Mouse (Mus musculus) heart, embryonic 11.5 days (tissue): ENCODE measurements around the gene Lat. TPM values are rescaled to one million over a fixed set of nuclear protein-coding genes. Genes with fewer than 3 reads are reported as not detected.

Experiments used
- ATAC-seq: fragments of 200-750 bp; cut with Nextera tagmentation; replicated peaks from 2 replicates; pipeline ENCODE4 v1.8.0; 2017; ENCODE audit warnings: moderate library complexity; ENCODE audit not compliant: insufficient number of reproducible peaks, low FRiP score, low TSS enrichment
- H3K27ac ChIP-seq: fragments of 300-500 bp; sonication (generic); 2 replicates; pipeline ENCODE4 v1.5.1; 2014; ENCODE audit warnings: mild to moderate bottlenecking, low read depth, low read length
- H3K27me3 ChIP-seq: fragments of 300-500 bp; sonication (generic); 2 replicates; pipeline ENCODE4 v1.6.1; 2014; ENCODE audit warnings: mild to moderate bottlenecking, low read length, mixed read lengths; ENCODE audit not compliant: control insufficient read depth, insufficient read depth
- H3K36me3 ChIP-seq: fragments of 300-500 bp; sonication (generic); 2 replicates; pipeline ENCODE4 v1.6.1; 2014; ENCODE audit warnings: mild to moderate bottlenecking, low read length, moderate library complexity, mixed read lengths; ENCODE audit not compliant: control insufficient read depth, insufficient read depth
- H3K4me1 ChIP-seq: fragments of 300-500 bp; sonication (generic); 2 replicates; pipeline ENCODE4 v1.6.1; 2014; ENCODE audit warnings: low read length; ENCODE audit not compliant: control insufficient read depth, insufficient read depth
- H3K4me2 ChIP-seq: fragments of 300-500 bp; sonication (generic); 2 replicates; pipeline ENCODE4 v1.6.1; 2014; ENCODE audit warnings: mild to moderate bottlenecking, moderate library complexity
- H3K4me3 ChIP-seq: fragments of 300-500 bp; sonication (generic); 2 replicates; pipeline ENCODE4 v1.5.1; 2014; ENCODE audit warnings: low read depth, low read length
- H3K9ac ChIP-seq: fragments of 300-500 bp; sonication (generic); 2 replicates; pipeline ENCODE4 v1.6.1; 2014; ENCODE audit warnings: mild to moderate bottlenecking, low read depth, low read length, moderate library complexity
- H3K9me3 ChIP-seq: fragments of 300-500 bp; sonication (generic); replicated peaks from 2 replicates; pipeline ENCODE4 v1.6.1; 2016; ENCODE audit warnings: low read length; ENCODE audit not compliant: control insufficient read depth
- WGBS: fragments of 180-500 bp; shearing (Covaris S2); extraction: QIAGEN DNeasy Blood & Tissue Kit; methylation state at CpG from one replicate; pipeline ENCODE4 v1.1.7; 2014; ENCODE audit not compliant: insufficient replicate concordance; 5-methylcytosine and 5-hydroxymethylcytosine counted together
- polyA plus RNA-seq: library from polyadenylated mRNA; unstranded; fragments of >200 nt; fragmentation: Nextera tagmentation; extraction: Ambion mirVana; gene quantifications from 2 replicates; pipeline ENCODE4 v1.2.1, GENCODE M21; 2014

Gene Lat
- polyA plus RNA-seq, 1 experiment from 2014 or later: 5.1 TPM

DNA sequence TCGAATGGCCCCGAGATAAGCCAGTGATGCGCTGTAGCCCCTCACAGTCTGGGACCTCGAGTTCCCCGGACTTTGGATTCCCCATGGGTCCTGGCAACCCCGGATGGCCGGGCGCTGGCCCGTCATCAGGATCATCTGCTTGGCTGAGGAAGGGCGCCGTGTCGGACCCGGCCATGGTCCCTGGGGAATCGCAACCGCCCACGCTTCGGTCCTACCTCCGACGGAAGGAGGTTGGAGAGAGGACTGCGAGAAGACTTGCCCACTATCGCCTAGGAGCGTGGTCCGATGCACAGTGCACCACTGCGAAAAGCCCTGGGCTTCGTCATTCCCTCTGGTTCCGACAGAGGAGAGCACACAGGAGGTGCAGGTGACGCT lies 7.5 kb upstream of the Lat start:
- no peaks in the 10 kb centered on the region for H3K9me3 ChIP-seq
- H3K27me3 ChIP-seq: no peaks in the 10 kb centered on the region
- H3K4me3 ChIP-seq: peak overlapping the region; percentile 94
- H3K4me1 ChIP-seq: peaks cover 9% of the 10 kb centered on the region
- peak; percentile 52 for ATAC-seq
- WGBS: under 1% methylated on average over 27 of the region's 27 CpGs
- peaks cover 6% of the 10 kb centered on the region; the same call in 1 of the 2 replicates for H3K36me3 ChIP-seq
- H3K9ac ChIP-seq: peak overlapping the region; percentile 91
- H3K27ac ChIP-seq: no peak overlapping the region
- H3K4me2 ChIP-seq: peak overlapping the region; percentile 95

DNA sequence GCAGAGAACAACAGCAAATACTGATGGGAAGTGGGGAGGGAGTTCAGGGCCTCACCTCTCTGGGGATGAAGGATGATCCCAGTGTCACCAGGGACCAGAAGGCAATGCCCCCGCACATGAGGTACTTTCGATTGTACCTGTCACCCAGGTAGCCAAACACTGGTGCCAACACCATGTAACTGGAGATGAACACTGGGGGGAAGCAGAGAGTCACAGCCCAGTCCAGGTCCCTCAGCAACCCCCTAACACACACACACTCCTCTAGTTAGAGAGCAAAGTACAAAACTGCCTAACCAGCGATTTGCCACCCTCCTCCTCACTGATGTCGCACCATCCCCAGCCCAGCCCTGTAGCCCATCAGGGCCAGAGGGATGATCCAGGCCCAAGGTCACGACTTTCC lies 5.6 kb upstream of the Lat start:
- Histone ChIP-seq H3K4me1 (peaks cover 9% of the 10 kb centered on the region), H3K9me3 (no peaks in the 10 kb centered on the region), H3K36me3 (peaks cover 10% of the 10 kb centered on the region; the same call in 1 of the 2 replicates), H3K27ac (no peak overlapping the region), H3K9ac (no peak overlapping the region), H3K27me3 (no peaks in the 10 kb centered on the region), H3K4me2 (no peak overlapping the region), H3K4me3 (no peak overlapping the region)
- 71% methylated on average over 5 of the region's 5 CpGs for WGBS
- ATAC-seq: no peak

DNA sequence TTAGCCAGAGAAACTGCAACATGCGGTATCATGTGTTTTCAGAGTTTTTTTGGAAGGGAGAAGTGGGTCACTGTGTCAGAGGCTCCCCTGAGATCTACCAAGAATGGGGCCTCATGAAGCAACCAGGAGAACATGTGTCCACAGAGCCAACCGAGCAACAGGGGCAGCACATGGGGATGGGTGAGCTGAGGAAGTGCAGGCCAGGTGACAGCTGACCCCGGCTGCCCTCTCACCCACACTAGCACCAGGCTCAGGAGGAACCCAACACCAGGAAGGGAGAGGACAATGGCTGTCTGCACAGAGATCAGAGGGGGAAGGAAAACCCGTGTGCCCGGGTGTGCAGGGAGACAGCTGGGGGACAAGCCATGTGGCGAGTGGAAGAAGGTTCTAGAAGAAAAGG lies 5.2 kb upstream of the Lat start:
- WGBS: 77% methylated on average over 6 of the region's 6 CpGs
- no peak overlapping the region for H3K9ac ChIP-seq
- no peaks in the 10 kb centered on the region for H3K27me3 ChIP-seq
- H3K4me3 ChIP-seq: no peak overlapping the region
- H3K4me2 ChIP-seq: no peak overlapping the region
- no peak overlapping the region for H3K27ac ChIP-seq
- peaks cover 15% of the 10 kb centered on the region; the same call in 1 of the 2 replicates for H3K36me3 ChIP-seq
- H3K4me1 ChIP-seq: peaks cover 9% of the 10 kb centered on the region
- H3K9me3 ChIP-seq: no peaks in the 10 kb centered on the region
- ATAC-seq: no peak

DNA sequence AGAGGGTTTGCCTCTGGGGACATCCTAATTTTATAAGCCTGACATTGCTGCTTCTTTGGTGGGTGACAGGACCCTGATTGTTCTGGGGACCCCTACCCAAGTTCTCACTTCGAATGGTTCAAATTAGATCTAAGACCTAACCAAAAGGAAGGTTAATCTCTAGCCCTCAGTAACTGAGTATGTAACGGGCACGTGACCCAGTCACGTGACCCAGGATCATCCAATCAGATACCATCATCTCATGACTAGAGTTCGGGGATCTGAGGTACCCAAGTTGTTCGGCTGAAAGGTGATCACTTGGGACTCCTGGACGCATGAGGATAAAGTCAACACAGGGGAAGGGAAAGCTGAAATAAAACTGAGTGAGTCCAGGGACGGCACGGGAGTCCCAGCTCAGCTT lies 3.6 kb upstream of the Lat start:
- H3K36me3 ChIP-seq: peaks cover 15% of the 10 kb centered on the region; the same call in 1 of the 2 replicates
- no peak overlapping the region for H3K9ac ChIP-seq
- H3K4me1 ChIP-seq: peaks cover 8% of the 10 kb centered on the region
- no peaks in the 10 kb centered on the region for H3K27me3 ChIP-seq
- H3K9me3 ChIP-seq: no peaks in the 10 kb centered on the region
- no peak overlapping the region for H3K4me2 ChIP-seq
- WGBS: 81% methylated on average over 9 of the region's 9 CpGs
- ATAC-seq: no peak
- H3K4me3 ChIP-seq: no peak overlapping the region
- H3K27ac ChIP-seq: no peak overlapping the region

DNA sequence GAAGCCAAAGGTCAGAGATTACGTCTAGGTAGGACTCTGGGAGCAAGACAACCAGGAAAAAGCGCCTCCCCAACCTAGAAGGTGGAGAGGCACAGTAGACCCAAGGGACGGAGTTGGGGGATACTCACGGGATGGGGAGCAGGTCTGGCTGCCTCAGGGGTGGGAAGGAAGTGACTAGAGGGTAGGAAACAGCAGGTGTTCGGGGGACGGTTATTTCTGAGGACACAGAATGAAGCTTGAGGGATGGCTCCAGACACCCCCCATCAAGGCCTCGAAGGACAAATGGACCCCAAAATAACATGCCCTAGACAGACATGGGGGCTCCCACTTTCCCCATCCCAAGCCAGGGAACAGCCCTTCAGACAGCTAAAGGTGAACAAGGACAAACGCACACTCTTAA lies 1.0 kb downstream of the Lat start:
- H3K27ac ChIP-seq: no peak overlapping the region
- H3K27me3 ChIP-seq: no peaks in the 10 kb centered on the region
- no peak overlapping the region for H3K4me2 ChIP-seq
- 78% methylated on average over 8 of the region's 8 CpGs for WGBS
- no peaks in the 10 kb centered on the region for H3K4me1 ChIP-seq
- no peak for ATAC-seq
- H3K4me3 ChIP-seq: no peak overlapping the region
- H3K36me3 ChIP-seq: peaks cover 15% of the 10 kb centered on the region; the same call in 1 of the 2 replicates
- H3K9ac ChIP-seq: no peak overlapping the region
- H3K9me3 ChIP-seq: no peaks in the 10 kb centered on the region

DNA sequence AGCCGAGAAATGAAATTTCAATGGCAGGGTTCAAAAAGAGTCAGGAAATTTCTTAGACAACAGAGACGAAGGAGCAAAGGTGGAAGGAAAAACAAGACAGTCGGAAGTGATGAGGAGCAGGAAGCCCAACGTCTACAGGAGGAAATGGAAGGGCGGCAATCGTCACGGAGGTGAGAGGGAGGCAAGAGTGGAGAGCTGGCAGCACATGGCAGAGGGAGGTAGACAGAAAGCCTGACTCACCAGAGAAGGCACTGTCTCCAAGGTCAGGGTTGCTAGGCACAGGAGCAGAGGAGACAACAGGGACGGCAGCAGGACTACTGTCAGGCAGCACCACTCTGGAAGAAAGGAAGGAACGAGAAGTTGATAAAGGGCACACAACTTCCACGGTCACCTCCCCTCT lies 1.7 kb downstream of the Lat start:
- WGBS: 76% methylated on average over 10 of the region's 10 CpGs

DNA sequence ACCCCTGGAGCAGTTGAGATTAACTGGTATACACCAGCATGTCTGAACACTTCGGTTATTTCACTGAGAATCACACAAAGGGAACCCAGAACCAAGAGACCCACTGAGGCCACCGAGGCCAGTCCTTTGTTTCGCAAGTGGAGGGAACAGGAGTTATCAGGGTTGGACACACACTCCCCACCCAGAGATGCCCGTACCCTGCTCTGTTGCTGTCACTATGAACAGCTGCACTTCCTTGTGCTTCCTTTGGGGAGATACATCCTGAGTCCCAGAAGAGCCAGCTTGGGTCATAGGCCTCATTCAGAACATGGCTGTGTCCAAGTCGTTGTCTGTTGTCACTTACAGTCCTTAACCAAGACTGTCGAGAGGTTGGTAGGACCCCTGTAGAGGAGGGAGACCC lies 6.3 kb downstream of the Lat start:
- no peaks in the 10 kb centered on the region for H3K36me3 ChIP-seq
- no peak for ATAC-seq
- H3K9me3 ChIP-seq: no peaks in the 10 kb centered on the region
- no peak overlapping the region for H3K4me2 ChIP-seq
- no peak overlapping the region for H3K27ac ChIP-seq
- no peaks in the 10 kb centered on the region for H3K4me1 ChIP-seq
- no peak overlapping the region for H3K9ac ChIP-seq
- 71% methylated on average over 6 of the region's 6 CpGs for WGBS
- no peak overlapping the region for H3K4me3 ChIP-seq
- no peaks in the 10 kb centered on the region for H3K27me3 ChIP-seq

More for the DNA sequence above, 1.7 kb downstream of the Lat start:
- no peaks in the 10 kb centered on the region for H3K4me1 ChIP-seq
- no peaks in the 10 kb centered on the region for H3K27me3 ChIP-seq
- peaks cover 13% of the 10 kb centered on the region; the same call in 1 of the 2 replicates for H3K36me3 ChIP-seq
- no peak overlapping the region for H3K4me2 ChIP-seq
- H3K9ac ChIP-seq: no peak overlapping the region
- no peak for ATAC-seq
- H3K27ac ChIP-seq: no peak overlapping the region
- no peak overlapping the region for H3K4me3 ChIP-seq
- H3K9me3 ChIP-seq: no peaks in the 10 kb centered on the region

DNA sequence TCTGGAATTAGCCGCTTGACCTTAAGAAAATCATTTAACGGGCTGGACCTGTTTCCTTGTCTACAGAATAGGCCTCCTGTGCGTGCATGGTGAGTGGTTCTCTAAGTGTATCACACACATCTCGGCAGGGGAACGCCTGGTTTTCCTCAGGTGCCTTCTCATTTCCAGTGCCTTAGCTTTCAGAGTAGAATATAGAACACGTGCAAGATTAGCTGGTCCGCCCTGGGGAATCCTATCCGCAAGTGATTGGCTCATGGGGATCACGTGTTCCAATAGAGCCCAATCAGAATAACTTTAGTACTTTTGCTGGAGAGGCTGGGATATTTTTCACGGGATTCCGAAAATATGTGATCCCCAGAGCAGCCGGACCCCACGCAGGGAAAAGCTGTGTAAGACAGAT lies 10.3 kb downstream of the Lat start:
- Histone ChIP-seq H3K4me2 (no peak overlapping the region; the same call in 1 of the 2 replicates), H3K36me3 (no peaks in the 10 kb centered on the region)
- 57% methylated on average over 13 of the region's 13 CpGs for WGBS

DNA sequence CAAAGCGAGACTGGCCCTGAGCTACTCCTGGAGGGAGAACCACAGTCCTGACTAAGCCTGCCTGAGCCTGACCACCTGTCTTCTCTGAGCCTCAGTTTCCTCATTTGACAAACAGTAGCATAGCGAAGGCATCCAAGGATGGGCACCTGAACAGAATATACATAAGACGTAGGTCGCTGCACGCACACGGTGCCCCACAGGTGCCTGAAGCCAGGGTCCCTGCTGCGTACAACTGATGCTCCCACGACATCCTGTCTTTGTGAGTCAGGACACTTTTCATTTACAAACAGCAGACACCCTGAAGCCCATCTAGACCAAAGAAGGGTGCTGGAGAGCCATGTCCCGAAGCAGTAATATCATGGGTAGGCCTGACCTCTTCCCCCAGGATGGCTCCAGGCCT lies 11.0 kb downstream of the Lat start:
- no peak overlapping the region for H3K4me2 ChIP-seq
- H3K4me3 ChIP-seq: no peak overlapping the region
- peaks cover 10% of the 10 kb centered on the region; the same call in 1 of the 2 replicates for H3K4me1 ChIP-seq
- no peaks in the 10 kb centered on the region for H3K36me3 ChIP-seq
- H3K27ac ChIP-seq: no peak overlapping the region
- 90% methylated on average over 9 of the region's 9 CpGs for WGBS
- no peak for ATAC-seq
- no peaks in the 10 kb centered on the region for H3K27me3 ChIP-seq
- no peak overlapping the region for H3K9ac ChIP-seq
- no peaks in the 10 kb centered on the region for H3K9me3 ChIP-seq

More for the DNA sequence above, 10.3 kb downstream of the Lat start:
- H3K9ac ChIP-seq: no peak overlapping the region
- H3K9me3 ChIP-seq: no peaks in the 10 kb centered on the region
- H3K27me3 ChIP-seq: no peaks in the 10 kb centered on the region
- H3K4me1 ChIP-seq: peaks cover 10% of the 10 kb centered on the region; the same call in 1 of the 2 replicates
- no peak overlapping the region for H3K27ac ChIP-seq
- no peak overlapping the region for H3K4me3 ChIP-seq
- no peak for ATAC-seq
